Mouse (Mus musculus) MEL (cell line): ENCODE measurements around the gene Sost. TPM values are rescaled to one million over a fixed set of nuclear protein-coding genes. Genes with fewer than 3 reads are reported as not detected.

Source experiments
- DNase-seq: peaks from one replicate; pipeline ENCODE4 v3.0.0; 2011; ENCODE audit warnings: low read depth, low spot score
- H3K27ac ChIP-seq: 2 replicates; pipeline ENCODE4 v1.5.1; 2012; ENCODE audit warnings: low read depth, mild to moderate bottlenecking, control low read depth, low read length, moderate library complexity; ENCODE audit not compliant: control insufficient read depth
- H3K27me3 ChIP-seq, 2 experiments: fragments of 150-350 bp in 1 of 2; sonication (generic) in 1 of 2; 2 replicates each; pipeline ENCODE4 v1.6.1; 2012; ENCODE audit warnings: low read length in 2 of 2, mild to moderate bottlenecking in 2 of 2, improper control_type of control experiment in 1 of 2, moderate library complexity in 1 of 2; ENCODE audit not compliant: insufficient read depth in 2 of 2, control insufficient read depth in 1 of 2
- H3K36me3 ChIP-seq, 2 experiments: 2 replicates each; pipeline ENCODE4 v1.6.1; 2012 to 2014; ENCODE audit warnings: low read length in 2 of 2, improper control_type of control experiment in 1 of 2, inconsistent platforms in 1 of 2, mild to moderate bottlenecking in 1 of 2; ENCODE audit not compliant: insufficient read depth in 2 of 2, control insufficient read depth in 1 of 2
- H3K4me1 ChIP-seq, 2 experiments: fragments of 150-350 bp in 1 of 2; sonication (generic) in 1 of 2; 2 replicates each; pipeline ENCODE4 v1.6.1; 2012; ENCODE audit warnings: low read length in 2 of 2, improper control_type of control experiment in 1 of 2, mild to moderate bottlenecking in 1 of 2; ENCODE audit not compliant: insufficient read depth in 2 of 2, control insufficient read depth in 1 of 2
- H3K4me3 ChIP-seq, 2 experiments: fragments of 150-350 bp in 1 of 2; sonication (generic) in 1 of 2; 2 replicates each; pipeline ENCODE4 v1.5.1; 2012; ENCODE audit warnings: low read depth in 2 of 2, low read length in 2 of 2, mild to moderate bottlenecking in 2 of 2, moderate library complexity in 2 of 2, control low read depth in 1 of 2, improper control_type of control experiment in 1 of 2; ENCODE audit not compliant: control insufficient read depth in 1 of 2, insufficient read depth in 1 of 2
- H3K79me2 ChIP-seq: 2 replicates; pipeline ENCODE4 v1.6.1; 2012; ENCODE audit warnings: mild to moderate bottlenecking, low read length, moderate library complexity; ENCODE audit not compliant: control insufficient read depth, poor library complexity, insufficient read depth
- H3K9ac ChIP-seq: 2 replicates; pipeline ENCODE4 v1.6.1; 2012; ENCODE audit warnings: low read depth, mild to moderate bottlenecking, control low read depth, low read length, moderate library complexity; ENCODE audit not compliant: control insufficient read depth, poor library complexity, severe bottlenecking
- H3K9me3 ChIP-seq: fragments of 150-350 bp; sonication (generic); replicated peaks from 2 replicates; pipeline ENCODE4 v1.6.1; 2012; ENCODE audit warnings: mild to moderate bottlenecking, low read length, improper control_type of control experiment, moderate library complexity; ENCODE audit not compliant: insufficient read depth
- CHD2 ChIP-seq: IDR thresholded peaks from 2 replicates; pipeline ENCODE4 v1.6.1; 2011; ENCODE audit warnings: low read length, improper control_type of control experiment
- CTCF ChIP-seq, 3 experiments: IDR thresholded peaks in 2 of 3; conservative IDR thresholded peaks in 1 of 3; 2 replicates each; pipeline ENCODE4 v1.5.1; 2011 to 2012; ENCODE audit warnings: low read length in 3 of 3, low read depth in 2 of 3, mild to moderate bottlenecking in 2 of 3, improper control_type of control experiment in 1 of 3, inconsistent platforms in 1 of 3, mixed read lengths in 1 of 3, moderate library complexity in 1 of 3; ENCODE audit not compliant: control insufficient read depth in 1 of 3, insufficient read depth in 1 of 3, poor library complexity in 1 of 3, severe bottlenecking in 1 of 3
- KAT2A ChIP-seq: conservative IDR thresholded peaks from 2 replicates; pipeline ENCODE4 v1.6.1; 2012; ENCODE audit warnings: low read depth, low read length, improper control_type of control experiment, inconsistent platforms
- MAFK ChIP-seq: IDR thresholded peaks from 2 replicates; pipeline ENCODE4 v1.6.1; 2011; ENCODE audit warnings: low read depth, mild to moderate bottlenecking, low read length, improper control_type of control experiment, borderline replicate concordance
- MAZ ChIP-seq: IDR thresholded peaks from 2 replicates; pipeline ENCODE4 v1.6.1; 2012; ENCODE audit warnings: low read depth, mild to moderate bottlenecking, inconsistent platforms, low read length, improper control_type of control experiment
- MEF2A ChIP-seq: IDR thresholded peaks from 2 replicates; pipeline ENCODE4 v1.6.1; 2014; ENCODE audit warnings: low read depth, mild to moderate bottlenecking, inconsistent platforms, low read length, improper control_type of control experiment; ENCODE audit not compliant: poor library complexity, insufficient replicate concordance, severe bottlenecking; ENCODE audit errors: extremely low read depth
- MXI1 ChIP-seq: IDR thresholded peaks from 2 replicates; pipeline ENCODE4 v1.6.1; 2011; ENCODE audit warnings: mild to moderate bottlenecking, low read depth, low read length, improper control_type of control experiment
- POLR2A ChIP-seq, 2 experiments: IDR thresholded peaks; 2 replicates each; pipeline ENCODE4 v1.6.1; 2011 to 2012; ENCODE audit warnings: low read length in 2 of 2, mild to moderate bottlenecking in 2 of 2, control low read depth in 1 of 2, improper control_type of control experiment in 1 of 2, low read depth in 1 of 2, moderate library complexity in 1 of 2; ENCODE audit not compliant: control insufficient read depth in 1 of 2, insufficient read depth in 1 of 2, poor library complexity in 1 of 2
- POLR2AphosphoS5 ChIP-seq: IDR thresholded peaks from 2 replicates; pipeline ENCODE4 v1.6.1; 2012; ENCODE audit warnings: low read depth, borderline replicate concordance, mild to moderate bottlenecking, inconsistent platforms, low read length, moderate library complexity, mixed read lengths
- RAD21 ChIP-seq: IDR thresholded peaks from 2 replicates; pipeline ENCODE4 v1.6.1; 2011; ENCODE audit warnings: mild to moderate bottlenecking, low read depth, low read length, improper control_type of control experiment
- RCOR1 ChIP-seq: IDR thresholded peaks from 2 replicates; pipeline ENCODE4 v1.6.1; 2012; ENCODE audit warnings: low read depth, mild to moderate bottlenecking, inconsistent platforms, low read length, improper control_type of control experiment
- SMC3 ChIP-seq: IDR thresholded peaks from 2 replicates; pipeline ENCODE4 v1.6.1; 2011; ENCODE audit warnings: low read depth, low read length, improper control_type of control experiment
- UBTF ChIP-seq: IDR thresholded peaks from 2 replicates; pipeline ENCODE4 v1.6.1; 2012; ENCODE audit warnings: low read depth, mild to moderate bottlenecking, inconsistent platforms, low read length, improper control_type of control experiment, moderate library complexity, borderline replicate concordance; ENCODE audit not compliant: insufficient read depth
- ZKSCAN1 ChIP-seq: IDR thresholded peaks from 2 replicates; pipeline ENCODE4 v1.6.1; 2012; ENCODE audit warnings: low read depth, mild to moderate bottlenecking, inconsistent platforms, low read length, improper control_type of control experiment, moderate library complexity
- polyA plus RNA-seq, 2 experiments: library from polyadenylated mRNA; stranded (reverse) in 1 of 2; unstranded in 1 of 2; fragments of >175 nt in 1 of 2; fragments of >200 nt in 1 of 2; gene quantifications; 2 replicates each; pipeline versions ENCODE4 v1.2.1 to v1.2.4; 2012; ENCODE audit warnings: low replicate concordance in 2 of 2, low read depth in 1 of 2; ENCODE audit not compliant: insufficient read length in 2 of 2, insufficient read depth in 1 of 2, missing spikeins in 1 of 2
- total RNA-seq: library from RNA; depleted of rRNA; stranded (reverse); fragments of 300-350 nt; gene quantifications from 2 replicates; pipeline ENCODE4 v1.2.3, GENCODE M21; 2012

Gene Sost
- total and polyA plus RNA-seq, 3 experiments, result not detected

- Histone ChIP-seq H3K79me2 (no peaks in the 10 kb centered on the region; the same call in 1 of the 2 replicates), H3K4me3 (no peak overlapping the region), H3K36me3 (peaks cover 0 to 3% of the 10 kb centered on the region in 2 experiments; a peak in 3 of 4 replicates), H3K4me1 (peaks cover 0 to 9% of the 10 kb centered on the region in 2 experiments; a peak in 2 of 4 replicates), H3K9ac (no peak overlapping the region), H3K27ac (no peak overlapping the region), H3K27me3 (no peaks in the 10 kb centered on the region), H3K9me3 (no peaks in the 10 kb centered on the region)
- no peak for DNase-seq
- TF ChIP-seq MXI1, result no peak
- TF ChIP-seq POLR2AphosphoS5, result no peak
- no peak for TF ChIP-seq MEF2A
- no peak for TF ChIP-seq POLR2A (IDR thresholded peaks at IDR 0.05; ENCODE audit: control insufficient read depth in 1 of 2, insufficient read depth in 1 of 2, low read depth in 1 of 2, low read length in 2 of 2, poor library complexity in 1 of 2)
- TF ChIP-seq CTCF (IDR thresholded peaks at IDR 0.05 in 2 of 3, conservative IDR thresholded peaks at IDR 0.05 in 1 of 3; ENCODE audit: control insufficient read depth in 1 of 3, insufficient read depth in 1 of 3, low read depth in 2 of 3, low read length in 3 of 3, poor library complexity in 1 of 3, severe bottlenecking in 1 of 3), result no peak
- no peak for TF ChIP-seq CHD2
These were observed 12.3 kb upstream of the Sost start for GRCm38 (mm10) chr11:101979140-101979539.

GRCm38 (mm10) chr11:101976949-101977348, 10.1 kb upstream of the Sost start:
- H3K27ac ChIP-seq, result no peak overlapping the region
- no peak for DNase-seq
- no peak overlapping the region for H3K4me3 ChIP-seq
- no peaks in the 10 kb centered on the region for H3K4me1 ChIP-seq
- no peaks in the 10 kb centered on the region for H3K9me3 ChIP-seq
- H3K36me3 ChIP-seq, result no peaks in the 10 kb centered on the region; a peak in 1 of 4 replicates
- TF ChIP-seq UBTF, result no peak
- peak; percentile 31 to 47 (median 42) for TF ChIP-seq CTCF (IDR thresholded peaks at IDR 0.05 in 2 of 3, conservative IDR thresholded peaks at IDR 0.05 in 1 of 3; ENCODE audit: control insufficient read depth in 1 of 3, insufficient read depth in 1 of 3, low read depth in 2 of 3, low read length in 3 of 3, poor library complexity in 1 of 3, severe bottlenecking in 1 of 3)
- TF ChIP-seq, all 39 proteins: peak for 1
- Histone ChIP-seq H3K27me3 (no peaks in the 10 kb centered on the region), H3K79me2 (no peaks in the 10 kb centered on the region), H3K9ac (no peak overlapping the region)

GRCm38 (mm10) chr11:101974923-101975322, 8.1 kb upstream of the Sost start:
- no peaks in the 10 kb centered on the region for H3K36me3 ChIP-seq

More at GRCm38 (mm10) chr11:101974923-101975322, 8.1 kb upstream of the Sost start:
- H3K4me1 ChIP-seq, result no peaks in the 10 kb centered on the region
- no peaks in the 10 kb centered on the region for H3K27me3 ChIP-seq
- peak; percentile 45 for DNase-seq
- TF ChIP-seq RAD21, result peak; percentile 9; the same call in 1 of the 2 replicates
- TF ChIP-seq SMC3, result 0 out of 2 replicates have a peak, but pooled peaks have one; percentile 14
- TF ChIP-seq CHD2, result no peak
- TF ChIP-seq MXI1, result no peak
- no peak for TF ChIP-seq KAT2A
- no peak for TF ChIP-seq RCOR1
- no peak for TF ChIP-seq MAFK
- no peak for TF ChIP-seq ZKSCAN1
- no peak for TF ChIP-seq MAZ
- TF ChIP-seq CTCF (IDR thresholded peaks at IDR 0.05 in 2 of 3, conservative IDR thresholded peaks at IDR 0.05 in 1 of 3; ENCODE audit: control insufficient read depth in 1 of 3, insufficient read depth in 1 of 3, low read depth in 2 of 3, low read length in 3 of 3, poor library complexity in 1 of 3, severe bottlenecking in 1 of 3), result peak; percentile 62 to 78 (median 63)
- no peak overlapping the region for H3K9ac ChIP-seq
- no peak overlapping the region for H3K4me3 ChIP-seq
- H3K9me3 ChIP-seq, result no peaks in the 10 kb centered on the region
- no peaks in the 10 kb centered on the region for H3K79me2 ChIP-seq
- H3K27ac ChIP-seq, result no peak overlapping the region
